Mouse (Mus musculus): ENCODE measurements around the gene Ptpn3. TPM values are rescaled to one million over a fixed set of nuclear protein-coding genes. Genes with fewer than 3 reads are reported as not detected.

Ptpn3 gene
- total RNA-seq, 2 experiments from 2014 or later, result 12.2 to 24.8 TPM

Other genes with a start within 250 kb of the Ptpn3 start
- 1 to 10 TPM; 2.1 to 2.4 TPM for gene Epb41l4b, start 158.4 kb downstream of the Ptpn3 start, total RNA-seq (2021)
- 10 to 100 TPM; 10.3 to 43.5 TPM for gene Palm2, start 132.4 kb upstream of the Ptpn3 start, total RNA-seq (2021)